Mouse (Mus musculus) left cerebral cortex, postnatal 4 days (tissue): ENCODE results near the gene Dennd1a. TPM values are rescaled to one million over a fixed set of nuclear protein-coding genes. Genes with fewer than 3 reads are reported as not detected.
A peak's percentile ranks its signal among the peaks of the same experiment; 100 is the strongest.

ENCODE experiments used
- DNase-seq: peaks from one replicate; pipeline ENCODE4 v3.0.0-alpha.2; 2022
- intact Hi-C: fragments of 180-260 bp; cut with DNase I; formaldehyde crosslinking; loops from one replicate; pipeline ENCODE4 v1.15.1; 2025
- total RNA-seq, 2 experiments: library from RNA; stranded (reverse); gene quantifications; 2 replicates each; pipeline ENCODE4 v1.2.3; 2021

Gene Dennd1a
- total RNA-seq, 2 experiments from 2014 or later: 70.7 to 75.7 TPM

DNA sequence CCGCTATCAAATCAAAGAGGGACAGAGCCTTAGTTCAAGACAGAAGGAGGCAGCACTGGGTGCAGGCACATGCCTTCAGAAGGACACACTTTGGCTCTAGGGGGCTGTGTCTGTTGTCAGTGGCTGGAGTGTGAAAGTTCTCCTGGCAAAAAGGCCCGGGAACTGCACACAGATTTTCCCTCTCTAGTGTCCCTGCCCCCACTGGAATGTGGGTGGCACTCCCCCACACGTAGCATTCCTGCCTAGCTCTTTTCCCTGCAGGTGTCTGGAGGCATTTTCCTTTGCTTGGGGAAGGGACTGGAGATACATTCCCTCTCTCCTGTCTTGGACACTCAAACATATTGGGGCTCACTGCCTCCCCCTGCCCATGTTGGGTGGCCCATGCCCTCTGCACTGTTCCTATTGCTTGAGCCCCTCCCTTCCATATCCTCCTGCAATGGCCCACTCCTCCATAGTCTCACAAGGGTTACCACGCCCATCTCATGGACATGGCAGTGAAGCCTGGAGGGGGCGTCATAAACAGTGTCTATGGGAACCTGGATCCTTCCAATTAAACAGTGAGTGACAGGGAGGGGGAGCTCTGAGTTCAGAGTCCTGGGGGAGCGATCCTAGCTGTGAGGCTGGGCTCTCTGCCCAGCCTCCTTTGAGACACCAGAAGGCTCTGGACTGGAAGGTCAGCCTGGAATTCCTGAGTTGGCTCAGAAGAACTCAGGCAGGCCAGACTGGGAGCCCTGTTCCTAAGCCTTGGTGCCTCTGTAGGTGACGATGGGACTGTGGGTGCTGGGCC is 498.8 kb downstream of the Dennd1a start:
- no peak for DNase-seq
- intact Hi-C loops: no loop called here

DNA sequence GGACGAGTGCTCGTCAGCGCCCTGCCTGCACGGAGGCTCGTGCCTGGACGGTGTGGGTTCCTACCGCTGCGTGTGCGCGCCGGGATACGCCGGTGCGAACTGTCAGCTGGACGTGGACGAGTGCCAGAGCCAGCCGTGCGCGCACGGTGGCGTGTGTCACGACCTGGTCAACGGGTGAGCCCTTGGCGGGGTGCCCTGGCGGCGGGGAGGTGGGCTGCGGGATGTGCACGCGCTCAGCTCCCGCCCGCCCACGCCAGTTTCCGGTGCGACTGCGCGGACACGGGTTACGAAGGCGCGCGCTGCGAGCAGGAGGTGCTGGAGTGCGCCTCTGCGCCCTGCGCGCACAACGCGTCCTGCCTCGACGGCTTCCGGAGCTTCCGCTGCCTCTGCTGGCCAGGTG is 500.7 kb downstream of the Dennd1a start:
- DNase-seq: no peak
- intact Hi-C loops: no loop called here

DNA sequence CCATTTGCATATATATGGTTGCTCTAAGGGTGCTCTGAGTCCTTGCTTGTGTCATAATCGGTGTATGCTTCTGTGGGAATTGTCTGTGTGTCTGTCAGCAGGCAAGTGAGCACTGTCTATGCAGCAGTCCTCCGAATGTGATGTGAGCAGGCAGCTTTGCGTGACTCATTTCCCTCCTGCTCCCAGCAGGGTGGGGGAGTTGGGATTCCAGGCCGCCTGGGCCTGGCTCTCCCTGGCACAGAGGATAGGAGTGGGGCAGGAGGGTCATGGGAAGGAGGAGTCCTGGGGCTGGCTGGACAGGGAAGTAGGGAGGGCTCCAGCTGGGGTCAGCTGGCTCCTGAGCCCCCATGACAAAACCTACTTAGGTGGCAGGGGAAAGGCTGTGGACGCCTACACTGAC is 502.7 kb downstream of the Dennd1a start:
- intact Hi-C loops: no loop called here

DNA sequence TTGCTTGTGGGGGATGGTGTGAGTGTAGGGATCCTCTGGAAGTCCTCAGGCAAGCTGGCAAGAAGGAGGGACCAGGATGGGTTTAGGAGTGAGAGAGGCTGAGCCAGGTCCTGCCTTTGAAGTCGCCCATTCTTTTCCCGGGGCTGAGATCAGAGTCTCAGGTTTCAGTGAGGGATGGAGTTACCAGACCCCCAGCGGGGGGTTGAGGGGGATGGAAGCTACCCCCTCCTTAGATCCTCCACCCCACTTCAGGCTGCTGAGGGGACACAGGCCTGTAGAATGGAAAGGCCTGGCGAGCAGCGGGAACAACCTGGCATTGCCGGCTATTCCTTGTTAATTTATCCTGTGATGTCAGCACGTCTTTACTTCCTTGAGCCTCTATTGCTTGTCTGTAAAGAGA is 505.2 kb downstream of the Dennd1a start:
- intact Hi-C loops: no loop called here
- DNase-seq: no peak

More for the DNA sequence above, 502.7 kb downstream of the Dennd1a start:
- DNase-seq: no peak

DNA sequence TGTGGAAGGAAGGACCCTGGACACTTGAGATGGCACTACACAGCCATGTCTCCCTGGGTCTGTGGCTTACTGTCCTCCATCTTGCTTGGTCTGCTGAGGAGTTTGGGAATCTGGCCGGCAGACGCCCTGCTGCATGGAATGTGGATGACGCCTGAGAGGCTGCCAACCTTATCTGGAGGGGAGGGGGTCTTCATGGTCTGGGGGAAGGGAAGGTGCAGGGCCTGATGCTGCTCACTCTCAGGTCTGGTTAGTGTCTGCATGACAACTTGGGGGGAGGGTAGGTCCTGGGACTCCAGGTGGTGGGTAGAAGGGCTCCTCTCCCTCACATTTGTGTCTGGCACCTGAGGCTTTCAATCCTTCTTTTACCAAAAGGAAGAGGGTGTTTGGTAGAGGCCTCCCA is 505.8 kb downstream of the Dennd1a start:
- DNase-seq: no peak
- intact Hi-C loops: no loop called here

DNA sequence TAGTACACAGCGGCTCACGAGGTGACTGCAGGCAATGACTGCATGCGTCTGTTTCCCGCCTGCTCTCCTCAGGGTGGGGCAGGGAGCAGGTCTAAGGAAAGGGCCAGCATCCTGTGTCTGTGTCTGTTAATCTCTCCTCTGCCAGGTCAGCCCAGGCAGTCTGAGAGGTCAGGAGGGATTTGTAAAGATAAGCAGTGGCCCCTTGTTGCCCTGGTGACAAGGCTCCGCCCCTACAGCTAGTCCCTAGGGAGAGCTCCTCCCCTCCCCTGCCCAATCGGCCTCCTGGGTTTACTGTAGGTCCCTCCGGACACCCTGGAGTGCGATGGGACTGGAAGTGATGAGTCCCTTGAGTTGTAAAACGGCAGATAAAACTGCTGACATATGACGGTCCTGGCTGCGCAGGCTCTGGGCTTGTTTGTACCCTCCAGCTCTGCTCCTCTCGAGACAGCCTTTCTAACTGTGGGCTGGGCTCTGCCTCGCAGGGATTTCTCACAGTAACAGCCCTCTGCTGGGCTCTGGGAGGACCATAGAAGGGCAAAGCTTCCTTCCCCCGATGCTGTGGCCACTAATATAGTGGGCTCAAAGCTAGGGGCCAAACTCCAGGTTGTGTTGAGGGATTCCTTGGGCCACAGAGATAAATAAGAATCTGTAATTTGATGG is 506.8 kb downstream of the Dennd1a start:
- intact Hi-C loops: no loop called here
- peak; percentile 33 for DNase-seq

DNA sequence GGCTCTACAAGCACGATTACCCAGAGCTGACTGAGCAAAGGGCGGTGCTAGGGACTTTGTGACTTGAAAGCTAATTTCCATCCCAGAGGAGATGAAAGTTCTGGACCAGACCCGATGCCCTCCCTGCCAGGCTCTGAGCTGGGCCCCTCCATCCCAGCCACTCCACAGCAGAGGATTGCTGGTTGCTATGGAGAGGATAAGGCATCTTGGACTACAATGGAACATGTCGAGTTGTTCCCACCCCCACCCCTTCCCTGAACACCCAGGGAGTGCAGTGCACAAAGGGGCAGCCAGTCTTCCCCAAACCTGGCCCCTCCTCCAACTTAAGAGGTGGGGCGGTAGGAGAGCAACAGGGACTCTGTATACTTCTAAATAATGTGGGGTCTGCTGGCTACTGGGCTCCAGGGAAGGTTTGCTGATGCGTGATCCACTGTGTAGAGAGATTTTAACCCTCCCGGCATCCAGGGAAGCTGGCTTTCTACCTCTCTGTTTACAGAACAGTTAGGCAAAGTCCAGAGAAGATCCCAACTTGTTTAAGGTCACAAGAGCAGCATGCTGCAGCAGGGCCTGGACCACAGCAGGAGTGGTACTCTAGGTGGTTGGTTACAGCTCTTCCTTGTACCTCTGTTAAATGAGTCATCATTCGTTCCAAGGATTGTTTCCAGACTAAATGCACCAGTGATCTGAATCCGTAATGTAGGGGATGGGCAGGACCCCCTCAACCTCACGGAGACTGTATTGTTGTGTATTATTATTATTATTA is 509.1 kb downstream of the Dennd1a start:
- DNase-seq: no peak

DNA sequence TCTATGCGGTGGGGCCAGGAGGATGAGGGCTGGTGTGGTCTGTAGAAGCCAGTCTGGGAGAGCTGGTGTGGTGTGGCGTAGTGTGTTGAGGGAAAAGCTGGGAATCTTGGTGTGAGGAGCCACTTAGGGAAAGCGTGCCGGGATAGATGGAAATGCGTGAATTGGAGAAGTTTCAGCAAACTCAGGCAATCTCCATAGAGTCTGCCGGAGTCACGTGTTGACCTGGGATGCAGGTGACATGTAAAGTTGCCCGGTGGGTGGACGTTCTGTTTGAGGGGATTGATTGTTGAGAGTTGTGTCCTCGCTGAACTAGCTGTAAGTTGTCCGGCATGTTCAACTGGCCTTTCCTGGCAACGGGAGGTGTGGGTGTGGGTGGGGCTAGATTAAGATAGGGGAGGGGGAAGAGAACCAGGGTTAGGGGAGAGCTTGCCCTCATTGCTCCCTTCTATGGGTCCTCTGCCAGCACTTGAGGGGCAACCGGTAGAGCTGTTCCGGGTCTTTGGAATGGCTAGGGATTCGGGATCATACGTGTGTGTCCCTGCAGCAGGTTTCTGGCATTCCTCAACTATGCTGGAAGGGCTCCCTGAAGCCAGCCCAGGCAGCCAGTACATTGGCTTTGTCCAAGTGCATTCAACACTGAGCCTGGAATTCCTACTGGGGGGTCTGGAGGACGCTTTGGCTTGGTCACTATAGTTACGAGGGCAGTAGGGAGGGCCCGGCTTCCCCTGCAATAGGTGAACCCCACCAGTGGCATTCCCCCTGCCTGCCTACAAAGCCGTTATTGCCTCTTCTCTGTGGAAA is 510.4 kb downstream of the Dennd1a start:
- no peak for DNase-seq
- intact Hi-C loops: no loop called here

More for the DNA sequence above, 509.1 kb downstream of the Dennd1a start:
- intact Hi-C loops: no loop called here

DNA sequence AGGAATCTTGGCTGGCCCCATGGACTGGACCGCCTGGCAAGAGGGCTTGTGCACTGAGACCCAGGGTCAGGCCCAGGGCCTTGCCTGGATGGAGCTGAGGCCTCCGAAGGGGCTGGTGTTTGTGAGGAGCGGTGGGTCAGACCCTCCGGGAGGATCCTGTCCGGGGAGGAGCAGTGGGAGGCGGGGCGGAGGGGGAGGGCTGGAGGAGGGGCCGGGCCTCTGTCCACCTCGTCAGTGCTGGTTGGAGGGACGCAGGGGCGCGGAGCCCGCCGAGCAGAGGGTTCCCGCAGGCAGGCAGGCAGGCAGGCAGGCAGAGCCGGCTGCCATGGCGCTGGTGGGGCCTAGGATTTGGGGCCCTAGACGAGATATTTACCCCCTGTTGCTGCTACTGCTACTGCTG is 511.2 kb downstream of the Dennd1a start, which contains the start of gene Crb2:
Crb2 (plus strand) TSS at position 234 of the 400 bp plus-strand sequence.
- intact Hi-C loops: no loop called here
- DNase-seq: peak; percentile 37

DNA sequence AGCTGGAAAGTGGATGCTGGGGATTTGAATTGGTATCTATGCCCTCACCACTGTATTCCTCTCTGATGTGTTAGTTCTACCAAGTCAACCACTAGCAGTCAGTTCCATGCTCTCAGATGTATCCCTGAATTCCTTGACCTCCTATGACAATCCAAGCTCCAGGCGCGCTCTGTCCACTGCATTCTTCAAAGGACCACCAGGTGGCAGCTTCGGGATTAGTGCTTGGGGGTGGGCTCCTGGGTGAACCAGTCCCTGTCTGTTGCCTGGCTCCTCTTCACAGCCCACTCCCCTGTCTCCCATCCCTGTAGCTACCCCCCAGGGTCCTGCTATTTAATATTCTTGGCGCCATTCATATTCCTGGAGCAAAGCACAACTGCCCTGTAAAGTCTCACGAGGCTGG is 512.6 kb downstream of the Dennd1a start:
- DNase-seq: peak; percentile 74
- intact Hi-C loops: loop anchor here (5.0 kb wide), 2 partner anchors 72 to 257 kb away; partner anchors contain the start of genes Gpr21 and Strbp

DNA sequence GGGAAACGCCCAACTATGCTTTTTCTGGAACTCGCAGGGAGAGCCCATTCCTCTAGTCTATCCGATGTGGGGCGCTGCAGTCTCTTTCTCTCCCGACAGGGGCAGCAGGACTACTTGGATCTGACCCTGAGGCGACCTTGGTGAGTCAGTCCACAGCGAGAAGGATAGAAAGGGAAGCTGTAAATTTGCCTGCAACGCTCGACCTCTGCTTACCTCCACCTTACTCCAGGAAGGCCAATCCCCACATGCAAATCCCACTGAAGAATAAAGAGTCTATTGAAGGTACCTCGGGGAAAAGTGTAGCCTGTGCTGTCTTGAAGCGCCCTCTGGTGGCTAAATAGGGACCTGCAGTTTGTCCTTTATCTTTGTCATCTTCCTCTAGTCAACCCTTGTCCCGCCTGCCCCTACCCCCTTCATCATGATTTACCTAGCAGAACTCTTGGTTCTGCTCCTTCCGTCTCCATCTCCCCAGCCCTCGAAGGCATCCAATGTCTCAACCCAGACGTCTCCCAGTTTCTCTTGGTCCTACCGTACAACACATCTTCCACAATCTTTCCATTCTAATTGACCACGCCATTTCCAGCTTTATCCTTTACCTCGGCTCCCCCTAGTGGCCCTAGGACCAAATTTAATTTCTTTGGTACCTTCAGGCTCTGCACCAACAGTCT is 515.4 kb downstream of the Dennd1a start:
- DNase-seq: peak; percentile 89
- intact Hi-C loops: loop anchor here (5.0 kb wide), 2 partner anchors 69 to 254 kb away; partner anchors contain the start of genes Gpr21 and Strbp

DNA sequence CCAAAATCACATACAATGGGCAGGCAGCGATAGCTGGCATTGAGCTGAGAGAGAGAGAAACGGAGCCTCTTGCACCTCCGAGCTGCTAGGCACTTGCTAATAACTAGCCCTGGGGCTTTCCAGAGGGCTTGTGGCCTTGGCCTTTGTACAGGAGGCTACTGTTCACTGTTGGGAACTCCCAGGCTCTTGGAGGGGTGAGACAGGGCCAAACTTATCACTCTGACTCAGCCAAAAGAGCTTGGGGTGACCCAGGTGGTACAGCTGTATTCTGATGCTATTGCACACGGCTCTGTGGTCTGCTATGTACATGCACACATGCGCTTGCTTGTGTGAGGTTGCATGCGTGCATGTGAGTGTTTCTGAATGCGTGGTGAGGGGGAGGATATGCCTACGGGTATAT is 517.4 kb downstream of the Dennd1a start:
- intact Hi-C loops: loop anchor here (5.0 kb wide), 2 partner anchors 67 to 252 kb away; partner anchors contain the start of genes Gpr21 and Strbp
- no peak for DNase-seq

DNA sequence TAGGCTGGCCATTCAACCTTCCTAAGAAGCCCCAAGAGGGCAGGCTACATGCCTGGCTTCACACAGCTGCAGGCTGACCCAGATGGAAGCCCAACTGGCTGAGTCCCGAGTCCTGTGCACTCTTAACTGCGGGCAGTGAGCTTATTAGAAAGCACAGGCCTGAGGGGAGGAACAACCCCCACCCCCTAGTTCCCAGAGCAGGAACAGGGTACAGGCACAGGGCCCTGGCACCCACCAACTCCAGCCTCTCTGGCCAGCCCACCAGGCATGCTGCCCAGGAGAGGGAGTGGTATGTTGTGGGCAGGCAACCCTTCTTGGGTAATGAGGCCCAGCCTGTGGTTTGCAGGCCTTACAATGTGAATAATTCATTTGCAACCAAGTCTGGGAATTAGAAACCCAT is 518.3 kb downstream of the Dennd1a start:
- intact Hi-C loops: no loop called here
- DNase-seq: peak; percentile 79

DNA sequence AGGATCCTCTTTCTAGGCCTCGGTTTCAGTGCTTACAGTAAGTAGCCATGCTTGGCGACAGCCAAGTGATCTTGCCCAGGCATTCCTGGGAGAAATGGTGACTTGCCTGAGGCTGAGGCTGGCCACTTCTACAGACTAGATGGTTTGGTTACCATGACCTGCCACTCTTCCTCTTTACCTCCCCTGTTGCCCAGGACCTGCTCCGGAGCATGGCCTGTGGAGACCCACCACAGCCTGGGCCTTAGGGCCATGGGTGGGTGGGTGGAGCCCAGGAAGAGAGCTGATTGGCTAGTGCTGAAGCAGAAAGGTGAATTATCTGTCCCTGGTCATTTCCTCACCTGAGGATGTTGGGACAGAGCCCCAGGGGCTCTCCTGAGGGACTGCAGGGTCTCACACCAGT is 519.5 kb downstream of the Dennd1a start:
- intact Hi-C loops: no loop called here

DNA sequence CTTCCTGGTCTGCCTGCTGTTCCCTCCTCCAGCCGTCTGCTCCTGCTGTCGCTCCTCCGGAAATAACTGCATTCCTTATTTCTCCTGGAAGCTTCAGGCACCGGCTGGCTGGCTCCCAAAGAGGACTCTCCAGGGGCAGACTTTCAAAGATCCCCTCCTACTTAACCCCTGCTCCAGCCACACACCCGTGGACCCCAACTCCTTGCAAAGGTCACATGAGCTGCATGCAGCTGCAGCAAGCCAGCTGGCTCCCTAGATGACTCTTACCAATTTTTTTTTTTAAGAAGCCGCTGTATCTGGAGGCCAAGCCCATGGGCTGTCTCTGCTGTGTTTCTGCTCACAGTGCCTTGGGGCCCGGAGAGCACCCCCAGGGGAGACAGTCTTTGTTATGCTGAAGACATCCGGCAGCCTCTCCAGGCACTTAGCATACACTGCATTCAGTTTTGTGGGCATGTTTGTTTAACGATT is 520.1 kb downstream of the Dennd1a start:
- peak; percentile 58 for DNase-seq
- intact Hi-C loops: no loop called here

More for the DNA sequence above, 519.5 kb downstream of the Dennd1a start:
- no peak for DNase-seq

DNA sequence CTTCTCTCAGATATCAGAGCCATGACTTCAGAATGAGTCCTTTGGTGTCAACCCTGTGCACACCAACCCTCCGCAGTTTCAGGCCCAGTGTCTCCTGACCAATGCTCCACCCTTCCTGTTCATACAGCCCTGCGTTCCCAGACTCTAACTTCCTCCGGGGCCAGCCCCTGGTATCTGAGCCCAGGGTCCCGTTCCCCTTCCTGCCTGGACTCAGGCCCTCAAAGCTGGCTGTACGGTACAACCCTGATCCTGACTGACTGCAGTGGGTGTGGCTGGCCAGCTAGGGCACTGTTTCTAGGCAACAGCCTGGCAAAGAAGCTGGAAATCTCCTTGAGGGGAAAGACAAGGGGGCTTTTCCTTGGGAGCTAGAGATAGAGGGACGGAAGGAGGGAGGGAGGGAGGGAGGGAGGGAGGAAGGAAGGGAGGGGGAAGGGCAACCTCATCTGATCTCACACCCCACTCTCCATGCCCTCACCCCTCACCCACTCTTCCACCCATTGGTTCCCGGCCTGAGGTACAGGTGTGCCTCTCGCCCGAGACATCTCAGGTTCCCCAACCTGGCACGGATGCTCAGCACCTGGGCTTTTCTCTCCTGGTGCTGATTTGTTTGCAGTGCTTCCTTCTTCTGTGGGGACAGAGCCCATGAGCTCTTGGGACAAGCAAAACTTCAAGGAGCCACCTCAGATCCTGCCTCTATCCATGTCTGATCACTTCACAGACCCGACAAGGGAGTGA is 521.0 kb downstream of the Dennd1a start:
- intact Hi-C loops: no loop called here
- no peak for DNase-seq

DNA sequence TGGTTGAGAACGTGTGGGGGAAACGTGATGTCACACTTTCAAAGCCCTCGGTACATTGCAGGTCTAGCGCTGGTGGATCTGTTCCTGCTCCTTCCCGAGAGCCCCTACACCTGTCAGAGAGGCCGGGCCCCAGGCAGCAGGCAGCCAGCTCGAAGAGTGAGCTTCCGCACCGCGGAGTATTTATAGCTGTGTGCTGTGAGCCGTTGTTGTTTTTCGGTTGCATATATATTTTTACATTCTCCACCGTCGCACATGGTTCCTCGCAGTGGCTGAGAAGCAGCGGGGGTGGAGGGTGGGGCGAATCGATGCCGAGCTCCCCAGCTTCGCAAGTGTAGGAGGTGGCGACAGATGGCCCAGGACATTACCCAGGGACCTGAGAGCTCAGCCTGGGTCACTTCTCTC is 522.1 kb downstream of the Dennd1a start:
- intact Hi-C loops: no loop called here
- DNase-seq: no peak

DNA sequence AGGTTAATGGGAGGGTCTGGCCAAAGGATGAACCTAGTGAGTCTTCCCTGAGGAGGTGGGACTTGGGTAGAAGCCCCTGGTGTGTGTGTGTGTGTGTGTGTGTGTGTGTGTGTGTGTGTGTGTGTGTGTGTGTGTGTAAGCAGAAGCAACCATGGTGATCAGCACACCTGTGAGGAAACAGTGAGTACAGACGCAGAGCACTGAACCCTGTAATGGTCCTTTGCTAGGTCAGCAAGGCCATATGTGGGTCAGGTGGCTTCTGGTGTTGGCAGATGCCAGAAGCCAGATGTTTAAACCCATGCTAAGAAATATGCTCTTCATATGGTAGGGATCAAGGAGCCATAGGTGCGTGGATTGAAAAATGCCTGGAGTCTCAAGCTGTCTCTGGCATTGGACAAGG is 522.7 kb downstream of the Dennd1a start:
- no peak for DNase-seq
- intact Hi-C loops: no loop called here

DNA sequence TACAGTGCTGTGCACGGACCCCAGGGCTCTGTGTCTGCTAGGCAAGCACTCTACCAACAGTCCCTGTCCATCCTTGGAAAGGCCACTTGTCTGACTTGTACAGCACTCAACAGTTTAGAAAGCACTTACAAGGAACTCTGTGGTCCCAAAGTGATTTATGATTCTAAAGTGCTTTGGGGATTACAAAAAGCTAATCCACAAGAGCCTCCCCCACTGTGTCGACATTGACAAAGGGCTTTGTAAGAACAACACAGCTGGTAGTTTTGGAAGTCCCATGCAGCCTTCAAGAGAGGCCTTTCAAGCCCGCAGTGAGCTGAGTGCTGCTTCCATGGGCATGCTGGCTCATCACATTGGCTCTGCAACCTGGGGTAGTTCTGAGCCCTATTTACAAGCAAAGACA is 523.6 kb downstream of the Dennd1a start:
- intact Hi-C loops: no loop called here
- DNase-seq: no peak
